Mouse (Mus musculus): ENCODE results near the gene Olfr985. TPM values are rescaled to one million over a fixed set of nuclear protein-coding genes. Genes with fewer than 3 reads are reported as not detected.
A peak's percentile ranks its signal among the peaks of the same experiment; 100 is the strongest.

Olfr985 gene
- total and polyA plus RNA-seq, 2 experiments: not detected

DNA sequence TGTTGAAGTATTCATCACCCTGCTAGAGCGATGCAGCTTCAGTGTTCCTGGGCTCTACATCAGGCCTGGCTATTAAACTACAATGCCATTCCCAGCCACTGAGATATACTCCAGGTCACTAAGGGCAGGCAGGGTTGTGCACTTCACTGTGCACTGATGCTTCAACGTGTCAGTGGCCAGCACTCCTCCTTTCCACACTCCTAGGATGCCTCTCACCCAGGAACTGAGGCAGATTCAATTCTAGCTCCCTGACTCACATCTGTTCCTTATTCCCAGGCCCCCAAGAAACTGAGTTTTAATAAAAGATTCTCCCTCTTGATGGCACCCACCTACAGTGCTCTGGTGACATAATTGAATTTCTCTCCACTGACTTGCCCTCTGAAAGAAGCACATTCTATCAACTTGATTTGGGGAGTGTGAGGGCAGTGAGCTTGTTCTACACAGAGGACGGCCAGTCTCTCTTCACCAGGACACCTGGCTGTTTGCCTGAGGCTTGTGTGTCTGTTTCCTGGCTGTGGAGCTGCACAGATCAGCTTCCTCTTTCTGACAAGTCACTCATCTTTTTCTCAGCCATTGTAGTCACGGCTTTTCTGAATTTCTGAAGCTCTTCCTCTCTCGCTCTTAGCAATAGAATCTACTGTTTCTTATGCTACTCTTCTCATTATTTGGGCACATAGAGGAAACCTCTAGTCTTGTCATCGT lies 7.2 kb upstream of the Olfr985 start:
- no peaks in the 10 kb centered on the region for H3K36me3 ChIP-seq (ENCODE audit: control insufficient read depth, insufficient read depth, low read length)
- WGBS: 74% methylated on average over 6 of the region's 6 CpGs
- H3K79me2 ChIP-seq (ENCODE audit: control insufficient read depth, insufficient read depth, low read length): no peaks in the 10 kb centered on the region
- no peak overlapping the region for H3K4me3 ChIP-seq (ENCODE audit: insufficient read depth, low read depth, low read length)
- H3K4me1 ChIP-seq (ENCODE audit: control insufficient read depth, insufficient read depth, low read length): no peaks in the 10 kb centered on the region
- no peak for DNase-seq (ENCODE audit: extremely low read depth, low read depth, low spot score)
- H3K27ac ChIP-seq (replicated peaks; ENCODE audit: insufficient read depth, low read depth, low read length): no peak overlapping the region
- H3K9ac ChIP-seq (ENCODE audit: low read depth, low read length): no peak overlapping the region
- no peaks in the 10 kb centered on the region for H3K27me3 ChIP-seq (ENCODE audit: control insufficient read depth, insufficient read depth, low read length)
- TF ChIP-seq CTCF (IDR thresholded peaks at IDR 0.05; ENCODE audit: low read depth, low read length): no peak
- TF ChIP-seq POLR2A (IDR thresholded peaks at IDR 0.05; ENCODE audit: extremely low read depth, insufficient read depth, low read length): no peak

DNA sequence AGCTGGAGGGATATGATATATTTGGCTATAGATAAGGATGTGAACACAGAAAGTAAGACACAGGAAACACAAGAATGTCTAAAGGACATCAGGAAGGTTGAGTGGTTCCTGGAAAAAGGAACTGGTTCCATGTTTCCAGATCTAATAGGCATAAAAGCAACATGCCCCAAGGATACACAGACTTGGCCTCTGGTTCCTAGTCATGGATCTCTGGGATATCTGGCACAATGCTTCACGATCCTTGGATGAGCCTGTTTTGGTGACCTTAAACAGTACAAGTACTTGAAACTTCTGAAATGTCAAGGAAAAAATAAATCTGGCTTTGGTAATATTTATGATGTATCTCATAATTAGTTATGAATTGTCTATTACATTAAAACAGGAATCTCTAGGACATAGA lies 572 bp upstream of the Olfr985 start:
- H3K27me3 ChIP-seq (ENCODE audit: control insufficient read depth, insufficient read depth, low read length): no peaks in the 10 kb centered on the region
- no peak overlapping the region for H3K4me3 ChIP-seq (ENCODE audit: insufficient read depth, low read depth, low read length)
- no peaks in the 10 kb centered on the region for H3K36me3 ChIP-seq (ENCODE audit: control insufficient read depth, insufficient read depth, low read length)
- no peaks in the 10 kb centered on the region for H3K4me1 ChIP-seq (ENCODE audit: control insufficient read depth, insufficient read depth, low read length)
- no peak for TF ChIP-seq CTCF (IDR thresholded peaks at IDR 0.05; ENCODE audit: low read depth, low read length)
- TF ChIP-seq POLR2A (IDR thresholded peaks at IDR 0.05; ENCODE audit: extremely low read depth, insufficient read depth, low read length): no peak
- no peak overlapping the region for H3K27ac ChIP-seq (replicated peaks; ENCODE audit: insufficient read depth, low read depth, low read length)
- H3K9ac ChIP-seq (ENCODE audit: low read depth, low read length): no peak overlapping the region
- 93% methylated on average over 1 of the region's 1 CpGs for whole genome bisulfite sequencing
- no peaks in the 10 kb centered on the region for H3K79me2 ChIP-seq (ENCODE audit: control insufficient read depth, insufficient read depth, low read length)
- DNase-seq (ENCODE audit: extremely low read depth, low read depth, low spot score): no peak

- Histone ChIP-seq H3K79me2 (ENCODE audit: control insufficient read depth, insufficient read depth, low read length) (no peaks in the 10 kb centered on the region), H3K27ac (replicated peaks; ENCODE audit: insufficient read depth, low read depth, low read length) (no peak overlapping the region), H3K27me3 (ENCODE audit: control insufficient read depth, insufficient read depth, low read length) (no peaks in the 10 kb centered on the region), H3K36me3 (ENCODE audit: control insufficient read depth, insufficient read depth, low read length) (no peaks in the 10 kb centered on the region), H3K4me3 (ENCODE audit: insufficient read depth, low read depth, low read length) (no peak overlapping the region), H3K4me1 (ENCODE audit: control insufficient read depth, insufficient read depth, low read length) (no peaks in the 10 kb centered on the region), H3K9ac (ENCODE audit: low read depth, low read length) (no peak overlapping the region)
- no peak for DNase-seq (ENCODE audit: extremely low read depth, low read depth, low spot score)
- WGBS: 75% methylated on average over 5 of the region's 5 CpGs
- no peak for TF ChIP-seq POLR2A (IDR thresholded peaks at IDR 0.05; ENCODE audit: extremely low read depth, insufficient read depth, low read length)
- no peak for TF ChIP-seq CTCF (IDR thresholded peaks at IDR 0.05; ENCODE audit: low read depth, low read length)
These were observed 12.7 kb downstream of the Olfr985 start for GRCm38 (mm10) chr9:40117287-40117659.

GRCm38 (mm10) chr9:40116645-40117286 lies 13.2 kb downstream of the Olfr985 start:
- DNase-seq (ENCODE audit: extremely low read depth, low read depth, low spot score): peak; percentile 23
- no peak overlapping the region for H3K27ac ChIP-seq (replicated peaks; ENCODE audit: insufficient read depth, low read depth, low read length)
- H3K9ac ChIP-seq (ENCODE audit: low read depth, low read length): no peak overlapping the region
- H3K27me3 ChIP-seq (ENCODE audit: control insufficient read depth, insufficient read depth, low read length): no peaks in the 10 kb centered on the region
- TF ChIP-seq POLR2A (IDR thresholded peaks at IDR 0.05; ENCODE audit: extremely low read depth, insufficient read depth, low read length) (no peak), CTCF (IDR thresholded peaks at IDR 0.05; ENCODE audit: low read depth, low read length) (no peak)
- no peaks in the 10 kb centered on the region for H3K79me2 ChIP-seq (ENCODE audit: control insufficient read depth, insufficient read depth, low read length)
- no peaks in the 10 kb centered on the region for H3K4me1 ChIP-seq (ENCODE audit: control insufficient read depth, insufficient read depth, low read length)
- H3K4me3 ChIP-seq (ENCODE audit: insufficient read depth, low read depth, low read length): no peak overlapping the region
- WGBS: 62% methylated on average over 10 of the region's 10 CpGs
- H3K36me3 ChIP-seq (ENCODE audit: control insufficient read depth, insufficient read depth, low read length): no peaks in the 10 kb centered on the region

- no peak for TF ChIP-seq CTCF (IDR thresholded peaks at IDR 0.05; ENCODE audit: low read depth, low read length)
- no peak for TF ChIP-seq POLR2A (IDR thresholded peaks at IDR 0.05; ENCODE audit: extremely low read depth, insufficient read depth, low read length)
- H3K79me2 ChIP-seq (ENCODE audit: control insufficient read depth, insufficient read depth, low read length): no peaks in the 10 kb centered on the region
- H3K4me3 ChIP-seq (ENCODE audit: insufficient read depth, low read depth, low read length): no peak within 1 kb of the TSS
- H3K4me1 ChIP-seq (ENCODE audit: control insufficient read depth, insufficient read depth, low read length): no peaks in the 10 kb centered on the region
- no peak within 1 kb of the TSS for H3K27ac ChIP-seq (replicated peaks; ENCODE audit: insufficient read depth, low read depth, low read length)
- 76% methylated on average over 2 of the region's 2 CpGs for WGBS
- no peaks in the 10 kb centered on the region for H3K27me3 ChIP-seq (ENCODE audit: control insufficient read depth, insufficient read depth, low read length)
- no peaks in the 10 kb centered on the region for H3K36me3 ChIP-seq (ENCODE audit: control insufficient read depth, insufficient read depth, low read length)
- no peak within 1 kb of the TSS for H3K9ac ChIP-seq (ENCODE audit: low read depth, low read length)
- DNase-seq (ENCODE audit: extremely low read depth, low read depth, low spot score): no peak
These were observed 15.9 kb downstream of the Olfr985 start, which contains the start of gene Olfr984 for GRCm38 (mm10) chr9:40114106-40114505. Olfr984 (minus strand) TSS chr9:40114206.

DNA sequence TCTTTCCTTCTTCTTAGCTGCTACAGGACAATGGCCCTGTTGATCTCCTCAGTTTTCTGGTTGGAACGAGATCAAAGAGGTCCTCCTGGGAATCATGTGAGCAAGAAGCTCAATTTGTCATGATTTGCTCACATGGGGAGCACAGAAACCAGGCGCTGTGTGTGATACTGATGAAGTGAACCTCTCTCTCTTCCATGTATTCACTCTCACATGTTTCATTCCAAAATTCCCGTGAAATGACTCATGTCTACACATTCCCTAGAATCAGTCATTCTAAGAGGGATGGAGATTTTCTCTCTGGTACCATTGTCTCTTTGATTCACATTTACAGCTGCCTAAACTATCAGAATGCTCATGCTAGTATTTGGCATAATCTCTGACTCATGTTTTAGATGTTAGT lies 35.2 kb downstream of the Olfr985 start:
- Histone ChIP-seq H3K36me3 (ENCODE audit: control insufficient read depth, insufficient read depth, low read length) (no peaks in the 10 kb centered on the region), H3K4me3 (ENCODE audit: insufficient read depth, low read depth, low read length) (no peak overlapping the region), H3K27ac (replicated peaks; ENCODE audit: insufficient read depth, low read depth, low read length) (no peak overlapping the region), H3K4me1 (ENCODE audit: control insufficient read depth, insufficient read depth, low read length) (no peaks in the 10 kb centered on the region), H3K79me2 (ENCODE audit: control insufficient read depth, insufficient read depth, low read length) (no peaks in the 10 kb centered on the region), H3K9ac (ENCODE audit: low read depth, low read length) (no peak overlapping the region), H3K27me3 (ENCODE audit: control insufficient read depth, insufficient read depth, low read length) (no peaks in the 10 kb centered on the region)
- no peak for TF ChIP-seq POLR2A (IDR thresholded peaks at IDR 0.05; ENCODE audit: extremely low read depth, insufficient read depth, low read length)
- TF ChIP-seq CTCF (IDR thresholded peaks at IDR 0.05; ENCODE audit: low read depth, low read length): no peak
- DNase-seq (ENCODE audit: extremely low read depth, low read depth, low spot score): no peak
- 65% methylated on average over 3 of the region's 3 CpGs for WGBS
